Mouse (Mus musculus): ENCODE data around the gene Lrrc23.
"Not testable (repeated sequence)": the region's sequence is repeated elsewhere in the genome, so short reads cannot be mapped to it uniquely, and the experiment has no call there.

Lrrc23 gene

DNA sequence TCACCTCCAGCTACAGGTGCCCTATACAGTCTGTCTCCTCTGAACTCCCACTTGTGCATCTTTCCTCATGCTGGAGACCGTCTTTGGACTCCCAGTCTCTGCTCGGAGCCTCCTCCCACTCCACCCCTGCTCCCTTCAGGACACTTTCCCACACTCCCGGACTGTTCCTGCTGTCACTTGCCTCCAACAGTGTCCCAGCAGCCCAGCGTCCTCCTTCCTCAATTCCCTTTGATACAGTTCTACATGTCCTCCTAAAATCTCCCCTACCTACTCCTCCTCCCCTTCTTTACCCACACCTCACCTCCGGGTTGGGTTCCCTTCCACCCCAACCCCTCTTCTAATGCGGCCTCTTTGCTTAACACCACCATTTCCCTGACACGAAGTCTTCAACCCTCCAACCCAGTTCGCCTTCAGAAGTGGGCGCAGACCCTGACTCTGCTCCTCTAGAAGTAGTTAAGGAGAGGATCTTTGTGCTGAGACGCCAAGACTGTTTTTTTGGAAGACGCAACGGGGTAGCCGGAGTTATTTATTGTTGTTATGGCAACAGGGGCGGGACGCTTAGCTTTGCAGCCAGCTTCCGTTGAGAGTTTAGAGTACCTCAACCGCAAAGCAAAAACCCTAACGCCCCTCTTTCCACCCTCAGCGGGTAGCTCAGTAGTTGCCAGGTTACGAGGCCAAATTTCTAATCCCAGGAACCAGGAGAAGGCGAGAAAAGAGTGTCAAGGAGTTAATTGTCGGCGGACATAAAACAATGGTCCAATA, at the start of gene Lrrc23:
Lrrc23 (minus strand) TSS at position 506 of the 762 bp plus-strand sequence.
- in situ Hi-C loops (cut with MboI, MseI), result no loop called here

DNA sequence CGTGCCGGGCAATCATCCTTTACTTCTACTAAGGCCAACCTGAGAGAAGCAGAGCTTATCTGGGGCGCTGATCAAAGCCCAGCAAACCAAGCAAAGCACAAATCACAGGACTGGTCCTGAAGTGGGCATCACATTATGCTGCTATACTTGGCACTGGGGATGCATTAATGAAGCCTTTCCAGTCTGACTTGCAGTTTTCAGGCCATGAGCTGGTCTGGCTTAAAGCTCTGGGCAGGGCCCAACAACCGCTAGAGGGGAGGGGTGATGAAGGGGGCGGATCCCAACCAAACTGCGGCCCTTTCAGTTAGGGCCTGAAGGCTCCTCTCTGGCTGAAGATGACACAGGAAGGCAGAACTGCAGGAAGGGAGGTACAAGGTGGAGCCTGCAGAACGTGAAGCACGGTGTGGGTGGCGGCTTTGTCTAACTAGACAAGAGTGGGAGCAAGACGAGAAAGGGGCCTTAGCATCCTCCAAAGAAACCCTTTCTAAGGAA, 48.6 kb upstream of the Lrrc23 start:
- in situ Hi-C loops (cut with MboI, MseI), result no loop called here

DNA sequence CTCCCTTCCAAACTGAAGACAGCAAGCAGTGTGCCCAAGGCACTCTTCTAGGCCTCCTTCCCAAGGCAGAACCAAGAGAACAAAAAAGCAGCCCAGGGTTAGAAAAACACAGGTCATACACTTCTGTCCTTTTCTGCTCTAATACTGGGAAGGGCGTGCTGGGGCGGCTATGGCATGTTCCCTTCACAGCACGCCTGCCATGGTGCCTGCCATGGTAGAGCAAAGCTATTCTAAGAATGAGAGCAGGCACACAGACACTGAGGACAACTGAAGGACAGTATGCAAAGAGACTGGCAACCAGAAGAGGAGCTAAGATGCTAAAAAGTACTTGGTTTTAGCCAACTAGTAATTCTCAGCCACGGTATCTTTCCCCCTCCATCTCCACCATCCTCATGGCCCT, 42.5 kb upstream of the Lrrc23 start:
- in situ Hi-C loops (cut with MboI, MseI), result no loop called here

DNA sequence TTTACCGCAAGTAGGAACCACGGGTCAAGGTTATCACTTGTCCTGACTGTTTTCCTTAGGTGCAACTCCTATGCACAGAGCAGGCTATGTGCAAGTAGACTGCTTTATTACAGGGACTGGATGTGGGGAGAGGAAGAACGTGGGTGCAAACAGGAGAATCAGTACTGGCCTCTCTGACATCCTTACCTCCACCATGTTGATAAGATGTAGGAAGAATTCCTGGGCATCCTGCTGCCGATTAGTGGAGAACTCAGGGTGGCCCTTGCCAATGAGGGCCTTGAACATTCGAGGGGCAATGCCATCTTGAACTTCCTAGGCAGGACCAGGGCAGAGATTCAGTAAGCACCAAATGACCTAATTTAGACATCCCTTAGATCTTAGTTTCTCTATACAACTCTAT, 41.4 kb upstream of the Lrrc23 start:
- in situ Hi-C loops (cut with MboI, MseI), result no loop called here

DNA sequence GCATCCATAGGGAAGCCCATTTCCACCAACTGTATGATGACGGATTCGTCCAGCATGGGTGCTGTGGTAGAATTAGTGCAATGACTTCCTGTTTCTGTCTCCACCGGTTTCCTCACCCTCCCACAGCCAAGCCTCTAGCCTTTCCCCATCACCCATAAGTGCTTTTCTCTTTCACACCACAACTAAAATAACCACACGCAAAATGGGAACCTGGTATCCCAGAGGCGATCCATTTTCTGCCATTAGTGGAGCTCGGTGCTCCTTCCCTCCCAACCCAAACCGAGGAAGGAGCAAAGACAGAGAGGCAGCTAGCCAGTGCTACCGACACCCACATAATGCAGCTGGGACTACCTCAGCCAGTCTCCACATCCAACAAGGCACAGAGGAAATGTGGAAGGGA, 38.4 kb upstream of the Lrrc23 start:
- in situ Hi-C loops (cut with MboI, MseI), result no loop called here

DNA sequence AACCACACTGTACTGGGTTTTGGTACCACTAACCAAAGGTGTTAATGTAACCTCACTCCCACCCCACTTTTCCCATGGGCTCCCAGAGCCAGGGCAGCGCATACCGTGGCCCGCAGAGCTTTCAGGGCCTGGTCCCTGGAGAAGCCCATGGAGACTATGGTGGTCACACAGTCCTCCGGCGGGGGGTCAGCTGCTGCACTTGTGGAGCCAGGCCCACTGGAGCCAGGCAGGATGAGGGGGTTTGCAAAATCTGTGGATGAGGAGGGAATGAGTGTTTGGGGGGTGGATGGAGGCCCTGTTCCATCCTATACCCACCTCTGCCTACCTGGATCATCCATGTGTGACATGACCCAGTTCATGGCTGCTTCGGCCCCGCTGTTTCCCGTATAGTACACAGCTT, 38.0 kb upstream of the Lrrc23 start:
- in situ Hi-C loops (cut with MboI, MseI), result no loop called here

DNA sequence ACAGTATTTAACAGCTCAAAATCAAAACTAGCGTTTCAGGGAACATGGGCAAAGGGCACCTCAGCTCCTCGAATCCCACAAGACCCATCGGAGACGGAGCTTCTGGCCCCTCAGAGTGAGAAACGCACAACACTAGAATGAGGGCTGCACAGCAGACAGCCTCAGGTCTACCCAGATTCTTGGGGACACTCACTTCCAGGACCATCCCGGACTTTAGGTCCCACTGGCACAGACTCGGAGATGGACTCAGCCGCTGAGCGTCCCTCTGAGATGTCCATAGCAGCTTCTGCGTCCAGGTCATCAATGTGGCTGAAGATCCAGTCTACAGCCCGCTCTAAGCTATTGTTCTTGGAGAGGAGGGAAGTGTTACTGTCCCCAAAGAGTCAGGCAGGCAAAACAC, 37.6 kb upstream of the Lrrc23 start:
- in situ Hi-C loops (cut with MboI, MseI), result no loop called here

DNA sequence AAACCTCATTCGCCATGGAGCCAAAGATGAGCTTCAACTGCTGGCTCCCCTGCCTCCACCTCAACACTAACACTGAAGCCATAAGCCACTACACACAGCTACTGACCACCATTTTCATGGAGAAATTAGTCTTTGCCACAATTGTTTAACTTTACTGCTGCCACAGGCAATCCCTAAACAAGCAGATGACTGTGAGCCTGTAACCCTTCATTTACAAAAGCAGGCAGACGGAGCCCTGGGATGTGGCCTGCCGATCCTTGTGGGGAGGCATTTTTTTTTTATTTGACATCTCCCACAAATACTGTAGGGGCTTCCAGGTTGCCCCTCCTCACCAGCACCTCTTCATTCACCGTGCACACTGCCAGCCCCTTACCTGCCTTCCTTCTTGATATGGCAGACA, 37.1 kb upstream of the Lrrc23 start:
- in situ Hi-C loops (cut with MboI, MseI), result no loop called here

DNA sequence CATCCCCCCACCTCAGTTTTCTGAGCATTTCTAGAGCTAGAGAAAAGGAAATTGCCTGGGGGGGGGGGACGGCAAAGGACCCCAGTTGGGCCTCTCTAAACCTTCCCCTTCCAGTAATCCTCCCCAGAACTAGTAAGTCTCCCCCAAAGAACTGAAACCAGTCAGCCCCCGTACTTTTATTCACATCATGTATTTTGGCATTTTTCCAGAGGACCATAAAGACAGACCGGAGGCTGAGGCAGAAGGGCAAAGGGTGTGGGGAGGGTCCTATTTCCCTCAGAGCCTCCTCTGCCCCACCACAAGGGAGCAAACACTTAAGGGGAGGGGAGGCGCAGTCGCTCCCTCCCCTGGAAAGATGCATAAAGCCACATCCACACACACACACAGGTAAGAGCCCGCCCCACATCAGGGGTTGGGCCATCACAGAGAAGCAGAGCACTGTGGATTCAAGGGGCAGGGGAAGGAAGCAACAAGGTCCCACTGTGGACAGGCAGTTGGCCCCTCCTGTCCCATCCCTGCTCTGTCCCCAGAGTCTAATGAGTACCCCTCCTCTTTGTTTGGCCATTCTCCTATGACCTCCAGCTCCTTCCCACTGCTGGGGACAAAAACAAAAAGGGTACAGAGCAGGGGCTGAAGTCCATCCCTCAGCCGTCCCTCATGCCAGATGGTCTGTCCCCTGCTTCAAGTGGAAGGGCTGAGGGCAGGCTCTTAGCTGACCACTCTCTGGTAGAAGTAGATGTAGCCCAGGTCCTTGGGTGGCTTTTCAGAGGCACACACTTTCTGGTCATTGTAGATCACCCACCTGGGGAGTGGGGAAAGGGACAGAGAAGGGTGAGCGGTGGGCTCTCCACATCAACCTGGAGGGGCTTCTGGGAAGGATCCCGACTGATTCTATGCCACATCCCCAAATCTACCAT, 35.6 kb upstream of the Lrrc23 start:
- in situ Hi-C loops (cut with MboI, MseI), result no loop called here

DNA sequence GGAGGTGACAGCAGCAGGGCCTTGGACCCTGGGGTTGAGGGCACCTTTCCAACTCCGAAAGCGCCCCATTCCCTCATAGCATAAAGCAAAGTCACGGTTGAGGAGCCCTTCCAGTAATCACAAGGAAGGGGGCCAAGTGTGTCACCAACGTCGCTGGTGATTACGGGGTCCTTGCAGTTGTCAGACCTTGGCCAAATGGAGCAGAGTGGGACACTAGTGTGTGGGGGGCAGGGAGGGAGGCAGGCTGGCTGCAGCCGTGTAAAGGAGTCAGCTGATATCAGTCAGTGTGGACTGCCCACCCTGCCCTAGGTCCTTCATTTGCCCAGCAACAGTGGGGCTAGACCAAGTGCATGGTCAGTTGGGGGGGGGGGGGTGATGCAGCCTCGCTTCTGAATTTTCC, 34.9 kb upstream of the Lrrc23 start:
- in situ Hi-C loops (cut with MboI, MseI), result no loop called here

DNA sequence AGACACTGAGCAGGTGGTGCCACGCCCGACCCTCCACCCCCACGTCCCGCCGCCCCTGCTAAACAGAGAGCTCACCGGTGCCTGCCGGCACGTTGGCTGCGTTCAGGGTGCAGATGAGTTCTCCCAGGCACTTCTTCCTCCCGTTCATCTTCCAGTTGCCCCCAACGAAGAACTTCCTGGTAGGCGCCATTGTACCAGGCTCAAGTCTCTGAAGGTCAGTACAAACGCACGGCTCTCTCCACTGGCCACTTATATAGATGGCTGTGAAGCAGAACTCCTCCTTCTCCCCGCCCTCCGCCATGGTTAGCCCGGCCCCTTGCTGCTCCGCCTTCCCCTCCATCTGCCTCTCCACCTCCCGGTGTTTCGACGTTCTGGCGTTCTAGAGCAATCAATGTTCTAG, 34.4 kb upstream of the Lrrc23 start, which contains the start of gene Tpi1:
Tpi1 (minus strand) TSS at position 364 of the 400 bp plus-strand sequence.
- in situ Hi-C loops (cut with MboI, MseI), result no loop called here

DNA sequence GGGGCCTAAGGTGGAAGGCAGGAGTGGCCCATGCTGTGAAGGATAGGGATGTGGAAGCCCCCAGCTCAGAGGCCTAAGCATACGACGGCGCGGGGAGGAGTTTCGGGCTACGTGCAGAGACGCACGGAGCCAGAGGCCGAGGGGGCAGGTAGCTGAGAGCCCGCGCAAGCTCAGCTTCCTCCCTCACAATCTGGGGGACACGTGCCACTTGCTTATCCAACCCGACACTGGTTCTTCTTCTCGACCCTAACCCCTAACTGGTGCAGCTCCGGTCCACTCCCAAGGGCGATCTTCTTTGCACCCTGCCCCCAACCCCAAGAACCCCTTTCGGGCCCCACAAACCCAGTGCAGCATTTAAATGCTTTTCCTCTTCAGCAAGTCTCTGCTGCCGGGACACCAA, 34.0 kb upstream of the Lrrc23 start:
- in situ Hi-C loops (cut with MboI, MseI), result no loop called here

DNA sequence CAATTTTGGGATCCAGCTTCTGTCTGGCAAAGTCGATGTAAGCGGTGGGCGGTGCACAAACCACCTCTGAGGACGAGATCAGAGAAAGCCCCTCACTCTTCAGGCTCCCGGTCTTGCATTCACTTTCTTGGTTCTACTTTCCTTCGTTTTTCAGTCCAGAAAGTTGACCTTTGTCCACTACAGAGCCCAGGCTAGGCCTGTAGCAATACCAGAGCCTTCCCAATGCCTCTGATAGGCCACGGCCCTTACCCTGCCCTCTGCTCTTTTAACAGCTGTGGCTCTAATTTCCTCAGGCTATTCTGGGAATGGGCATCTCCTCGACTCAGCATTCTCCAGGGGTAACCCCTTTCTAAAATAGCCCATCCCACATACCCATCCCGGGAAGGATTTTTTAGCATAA, 33.3 kb upstream of the Lrrc23 start:
- in situ Hi-C loops (cut with MboI, MseI), result no loop called here

DNA sequence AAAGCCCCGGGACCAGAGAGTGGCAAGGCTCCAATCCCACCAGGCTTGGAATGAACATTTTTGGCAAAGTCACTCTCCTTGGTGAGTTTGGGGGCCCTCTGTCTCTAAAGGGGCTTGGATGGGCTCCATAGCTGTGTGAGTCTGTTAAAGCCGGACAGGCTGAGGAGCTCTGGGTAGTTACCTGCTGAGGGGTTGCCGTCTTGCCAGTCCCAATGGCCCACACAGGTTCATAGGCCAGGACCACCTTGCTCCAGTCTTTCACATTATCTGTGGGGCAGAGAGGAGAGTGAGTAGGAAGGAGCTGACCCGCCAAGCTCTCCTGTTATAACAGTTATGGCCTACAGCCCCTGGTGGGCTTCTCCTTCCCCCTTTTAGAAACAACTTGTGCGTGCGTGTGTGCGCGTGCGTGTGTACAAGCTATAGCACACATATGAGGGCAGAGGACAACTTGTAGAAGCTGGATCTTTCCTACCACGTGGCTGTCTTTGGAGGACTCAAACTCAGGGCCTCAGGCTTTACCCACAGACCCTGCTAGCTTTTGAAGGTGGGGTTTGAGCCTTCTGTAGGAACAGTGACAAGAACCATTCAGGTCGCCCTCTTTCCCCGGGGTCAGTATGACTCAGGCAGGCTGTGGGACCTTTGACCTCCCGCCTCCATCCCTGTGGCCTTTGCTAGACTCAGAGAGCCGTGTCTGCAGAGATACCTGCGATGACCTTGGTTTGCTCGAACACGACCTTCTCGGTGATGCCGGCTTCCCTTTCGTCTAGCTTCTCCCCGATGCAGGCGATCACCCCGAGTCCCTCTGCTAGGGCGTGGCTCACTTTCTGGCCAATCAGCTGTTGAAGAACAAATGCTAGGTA, 32.4 kb upstream of the Lrrc23 start:
- in situ Hi-C loops (cut with MboI, MseI), result no loop called here

DNA sequence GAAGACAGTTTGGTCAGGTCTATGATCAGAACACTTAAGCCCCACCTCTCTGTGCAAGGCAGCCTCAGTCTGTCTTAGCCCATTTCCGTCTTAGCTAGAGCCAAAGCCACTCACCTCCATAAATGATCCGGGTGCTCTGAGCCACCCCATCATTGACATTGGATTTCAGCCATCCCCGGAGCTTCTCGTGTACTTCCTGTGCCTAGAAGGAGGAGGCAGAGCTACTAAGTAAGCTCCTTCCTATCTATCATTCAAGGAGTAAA, 31.8 kb upstream of the Lrrc23 start:
- in situ Hi-C loops (cut with MboI, MseI), result no loop called here

DNA sequence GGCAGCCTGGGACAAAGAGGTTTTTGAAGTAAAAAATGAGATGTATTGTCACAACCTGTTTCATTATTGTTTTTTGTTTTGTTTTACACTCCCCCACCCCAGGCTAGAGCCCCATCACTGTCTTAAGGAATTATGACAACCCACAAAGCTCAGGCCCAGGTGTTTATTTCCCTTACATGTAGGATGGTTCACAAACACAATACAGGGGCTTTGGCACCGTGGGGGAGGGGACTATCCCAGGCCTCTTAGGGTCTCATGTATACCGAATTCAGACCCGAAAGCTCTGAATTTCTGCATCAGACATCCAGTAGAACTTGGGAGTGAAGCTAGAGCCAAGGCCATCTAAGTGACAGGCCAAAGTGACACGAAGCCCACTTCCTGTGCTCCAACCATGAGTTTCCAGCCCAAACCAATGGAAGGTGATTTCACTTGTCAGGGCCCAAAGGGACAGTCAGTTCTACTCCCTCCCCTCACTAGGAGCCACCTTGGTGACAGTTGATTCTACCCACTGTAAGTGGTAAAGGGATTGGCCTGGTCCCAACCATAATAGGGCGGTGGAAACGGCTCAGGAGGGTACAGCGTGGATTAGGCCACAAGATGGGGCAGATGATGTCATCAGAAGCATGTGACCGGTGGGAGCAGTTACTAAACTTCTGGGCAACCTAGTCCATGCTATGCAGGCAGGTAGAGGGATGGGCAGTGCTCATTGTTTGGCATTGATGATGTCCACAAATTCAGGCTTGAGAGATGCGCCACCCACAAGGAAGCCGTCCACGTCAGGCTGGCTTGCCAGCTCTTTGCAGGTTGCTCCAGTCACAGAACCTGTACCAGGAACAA, 31.3 kb upstream of the Lrrc23 start:
- in situ Hi-C loops (cut with MboI, MseI), result not testable (repeated sequence)

DNA sequence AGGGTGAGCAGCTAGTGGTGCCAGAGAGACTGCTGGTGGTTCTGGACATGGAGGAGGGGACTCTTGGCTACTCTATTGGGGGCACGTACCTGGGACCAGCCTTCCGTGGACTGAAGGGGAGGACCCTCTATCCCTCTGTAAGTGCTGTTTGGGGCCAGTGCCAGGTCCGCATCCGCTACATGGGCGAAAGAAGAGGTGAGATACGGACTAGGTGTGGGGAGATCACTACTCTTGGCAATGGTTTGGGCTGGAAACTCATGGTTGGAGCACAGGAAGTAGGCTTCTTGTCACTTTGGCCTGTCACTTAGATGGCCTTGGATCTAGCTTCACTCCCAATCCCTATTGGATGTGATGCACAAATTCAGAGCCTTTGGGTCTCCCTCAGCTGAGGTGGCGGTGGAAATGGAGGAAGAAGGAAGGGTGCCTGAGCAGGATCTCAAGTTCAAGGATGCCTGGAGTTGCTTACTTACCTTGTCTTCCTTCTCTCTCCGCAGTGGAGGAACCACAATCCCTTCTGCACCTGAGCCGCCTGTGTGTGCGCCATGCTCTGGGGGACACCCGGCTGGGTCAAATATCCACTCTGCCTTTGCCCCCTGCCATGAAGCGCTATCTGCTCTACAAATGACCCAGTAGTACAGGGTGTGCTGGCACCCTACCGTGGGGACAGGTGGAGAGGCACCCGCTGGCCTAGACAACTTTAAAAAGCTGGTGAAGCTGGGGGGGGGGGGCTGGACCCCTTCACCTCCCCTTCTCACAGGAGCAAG, 30.4 kb upstream of the Lrrc23 start:
- in situ Hi-C loops (cut with MboI, MseI), result no loop called here

DNA sequence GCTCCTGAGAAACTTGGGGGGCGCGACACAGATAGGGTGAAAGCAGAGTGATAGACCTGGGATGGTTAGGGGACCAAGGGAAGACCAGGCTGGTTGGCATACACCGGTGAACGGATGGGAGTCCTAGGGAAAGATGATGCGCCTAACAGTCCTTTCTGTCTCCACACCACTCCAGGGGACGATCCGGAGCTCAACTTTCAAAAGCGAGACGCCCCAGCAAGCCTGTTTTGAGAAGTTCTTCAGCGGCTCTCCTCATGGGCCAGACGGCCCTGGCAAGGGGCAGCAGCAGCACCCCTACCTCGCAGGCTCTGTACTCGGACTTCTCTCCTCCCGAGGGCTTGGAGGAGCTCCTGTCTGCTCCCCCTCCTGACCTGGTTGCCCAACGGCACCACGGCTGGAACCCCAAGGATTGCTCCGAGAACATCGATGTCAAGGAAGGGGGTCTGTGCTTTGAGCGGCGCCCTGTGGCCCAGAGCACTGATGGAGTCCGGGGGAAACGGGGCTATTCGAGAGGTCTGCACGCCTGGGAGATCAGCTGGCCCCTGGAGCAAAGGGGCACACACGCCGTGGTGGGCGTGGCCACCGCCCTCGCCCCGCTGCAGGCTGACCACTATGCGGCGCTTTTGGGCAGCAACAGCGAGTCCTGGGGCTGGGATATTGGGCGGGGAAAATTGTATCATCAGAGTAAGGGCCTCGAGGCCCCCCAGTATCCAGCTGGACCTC, 29.7 kb upstream of the Lrrc23 start:
- in situ Hi-C loops (cut with MboI, MseI), result no loop called here

DNA sequence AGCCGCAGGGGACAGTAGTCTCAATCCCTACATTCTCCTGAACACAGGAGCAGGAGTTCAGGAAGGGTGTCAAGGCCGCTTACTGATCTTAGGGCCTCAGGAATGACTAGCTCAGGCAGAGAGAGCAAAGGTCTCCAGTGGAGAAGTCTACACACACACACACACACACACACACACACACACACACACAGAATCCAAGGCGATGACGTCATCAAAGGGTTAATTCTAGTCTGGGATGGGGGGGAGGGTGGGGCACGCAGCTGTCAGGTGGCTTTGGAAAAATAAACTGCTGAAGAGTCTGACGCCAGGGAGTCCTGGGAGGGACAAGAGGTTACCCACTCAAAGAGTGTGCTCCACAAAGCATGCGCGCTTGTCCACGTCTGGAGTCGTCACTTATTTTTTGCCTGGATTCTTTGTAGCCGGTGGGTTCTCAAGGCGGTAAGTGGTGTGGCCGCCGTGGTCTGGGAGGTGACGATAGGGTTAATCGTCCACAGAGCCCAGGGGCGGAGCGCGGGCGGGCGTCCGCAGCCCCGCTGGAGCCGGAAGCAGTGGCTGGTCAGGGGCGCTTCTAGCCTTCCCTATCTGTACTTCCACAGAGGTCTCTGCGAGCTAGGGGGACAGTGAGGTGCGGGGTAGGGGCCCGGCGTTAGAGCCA, 29.0 kb upstream of the Lrrc23 start, which contains the start of gene Spsb2:
Spsb2 (plus strand) TSS at position 304 of the 655 bp plus-strand sequence.
- in situ Hi-C loops (cut with MboI, MseI), result no loop called here

Data from T-helper 1 cell (primary cell).